Mouse (Mus musculus): Measurements from ENCODE around the gene Qpct. TPM values are rescaled to one million over a fixed set of nuclear protein-coding genes. Genes with fewer than 3 reads are reported as not detected.
"Not testable (repeated sequence)": the region's sequence is repeated elsewhere in the genome, so short reads cannot be mapped to it uniquely, and the experiment has no call there.

The Qpct gene
- polyA plus RNA-seq, 1 experiment from 2014 or later = 53.8 TPM

- DNase-seq (no peak), ATAC-seq (no peak)
- no peak overlapping the region for H3K4me3 ChIP-seq (ENCODE audit: low read depth, low read length)
- H3K9ac ChIP-seq (replicated peaks) = no peak overlapping the region
- no peak overlapping the region for H3K4me2 ChIP-seq (ENCODE audit: low read depth, low read length)
- H3K27ac ChIP-seq (ENCODE audit: low read depth) = no peak overlapping the region
- H3K4me1 ChIP-seq (ENCODE audit: insufficient read depth) = no peaks in the 10 kb centered on the region
- 65% methylated on average over 6 of the region's 6 CpGs for WGBS (ENCODE audit: insufficient replicate concordance)
- H3K27me3 ChIP-seq (ENCODE audit: insufficient read depth, low read length) = no peaks in the 10 kb centered on the region
- no peaks in the 10 kb centered on the region for H3K9me3 ChIP-seq (ENCODE audit: low read length)
- TF ChIP-seq CTCF (IDR thresholded peaks at IDR 0.05; ENCODE audit: low read depth) (no peak), EP300 (IDR thresholded peaks at IDR 0.05; ENCODE audit: low read depth) (no peak)
- no peaks in the 10 kb centered on the region for H3K36me3 ChIP-seq (replicated peaks; ENCODE audit: insufficient read depth, low read length)
Measured at GRCm38 (mm10) chr17:79108238-79108637, 56.5 kb downstream of the Qpct start.

GRCm38 (mm10) chr17:79109576-79109975, 57.9 kb downstream of the Qpct start:
- no peak for ATAC-seq
- H3K4me1 ChIP-seq (ENCODE audit: insufficient read depth) = no peaks in the 10 kb centered on the region
- H3K4me3 ChIP-seq (ENCODE audit: low read depth, low read length) = no peak overlapping the region
- no peak overlapping the region for H3K27ac ChIP-seq (ENCODE audit: low read depth)
- H3K9ac ChIP-seq (replicated peaks) = no peak overlapping the region
- no peaks in the 10 kb centered on the region for H3K9me3 ChIP-seq (ENCODE audit: low read length)
- H3K4me2 ChIP-seq (ENCODE audit: low read depth, low read length) = no peak overlapping the region
- WGBS (ENCODE audit: insufficient replicate concordance) = 76% methylated on average over 9 of the region's 9 CpGs
- TF ChIP-seq CTCF (IDR thresholded peaks at IDR 0.05; ENCODE audit: low read depth) (no peak), EP300 (IDR thresholded peaks at IDR 0.05; ENCODE audit: low read depth) (no peak)
- no peaks in the 10 kb centered on the region for H3K27me3 ChIP-seq (ENCODE audit: insufficient read depth, low read length)
- H3K36me3 ChIP-seq (replicated peaks; ENCODE audit: insufficient read depth, low read length) = no peaks in the 10 kb centered on the region
- DNase-seq = no peak

- Histone ChIP-seq H3K4me3 (ENCODE audit: low read depth, low read length) (no peak overlapping the region), H3K27ac (ENCODE audit: low read depth) (no peak overlapping the region), H3K27me3 (ENCODE audit: insufficient read depth, low read length) (no peaks in the 10 kb centered on the region), H3K9ac (replicated peaks) (no peak overlapping the region), H3K4me1 (ENCODE audit: insufficient read depth) (no peaks in the 10 kb centered on the region), H3K4me2 (ENCODE audit: low read depth, low read length) (no peak overlapping the region), H3K36me3 (replicated peaks; ENCODE audit: insufficient read depth, low read length) (no peaks in the 10 kb centered on the region), H3K9me3 (ENCODE audit: low read length) (no peaks in the 10 kb centered on the region)
- ATAC-seq (no peak), DNase-seq (peak; percentile 27)
- TF ChIP-seq EP300 (IDR thresholded peaks at IDR 0.05; ENCODE audit: low read depth) = no peak
- TF ChIP-seq CTCF (IDR thresholded peaks at IDR 0.05; ENCODE audit: low read depth) = peak; percentile 83
- WGBS (ENCODE audit: insufficient replicate concordance) = 23% methylated on average over 5 of the region's 5 CpGs
Measured at GRCm38 (mm10) chr17:79110936-79111348, 59.2 kb downstream of the Qpct start.

GRCm38 (mm10) chr17:79115248-79115647, 63.5 kb downstream of the Qpct start:
- 0 out of 2 replicates have a peak, but pooled peaks have one; percentile 16 for TF ChIP-seq CTCF (IDR thresholded peaks at IDR 0.05; ENCODE audit: low read depth)
- ATAC-seq; H3K27ac ChIP-seq (ENCODE audit: low read depth): not testable (repeated sequence)

GRCm38 (mm10) chr17:79119066-79119465, 67.4 kb downstream of the Qpct start:
- no peak for DNase-seq
- Histone ChIP-seq H3K4me1 (ENCODE audit: insufficient read depth) (no peaks in the 10 kb centered on the region), H3K36me3 (replicated peaks; ENCODE audit: insufficient read depth, low read length) (no peaks in the 10 kb centered on the region), H3K4me2 (ENCODE audit: low read depth, low read length) (no peak overlapping the region), H3K27me3 (ENCODE audit: insufficient read depth, low read length) (no peaks in the 10 kb centered on the region), H3K9ac (replicated peaks) (no peak overlapping the region), H3K9me3 (ENCODE audit: low read length) (no peaks in the 10 kb centered on the region), H3K27ac (ENCODE audit: low read depth) (no peak overlapping the region), H3K4me3 (ENCODE audit: low read depth, low read length) (no peak overlapping the region)
- no peak for ATAC-seq
- TF ChIP-seq EP300 (IDR thresholded peaks at IDR 0.05; ENCODE audit: low read depth) = no peak
- no peak for TF ChIP-seq CTCF (IDR thresholded peaks at IDR 0.05; ENCODE audit: low read depth)
- 67% methylated on average over 1 of the region's 1 CpGs for WGBS (ENCODE audit: insufficient replicate concordance)

More at GRCm38 (mm10) chr17:79115248-79115647, 63.5 kb downstream of the Qpct start:
- H3K27me3 ChIP-seq (ENCODE audit: insufficient read depth, low read length); H3K9me3 ChIP-seq (ENCODE audit: low read length); H3K4me3 ChIP-seq (ENCODE audit: low read depth, low read length); DNase-seq; H3K4me2 ChIP-seq (ENCODE audit: low read depth, low read length); H3K36me3 ChIP-seq (replicated peaks; ENCODE audit: insufficient read depth, low read length); H3K4me1 ChIP-seq (ENCODE audit: insufficient read depth); H3K9ac ChIP-seq (replicated peaks): not testable (repeated sequence)
- WGBS (ENCODE audit: insufficient replicate concordance) = 40% methylated on average over 9 of the region's 9 CpGs

- 76% methylated on average over 3 of the region's 3 CpGs for WGBS (ENCODE audit: insufficient replicate concordance)
- H3K9me3 ChIP-seq (ENCODE audit: low read length) = no peaks in the 10 kb centered on the region
- no peak overlapping the region for H3K4me2 ChIP-seq (ENCODE audit: low read depth, low read length)
- H3K27ac ChIP-seq (ENCODE audit: low read depth) = no peak overlapping the region
- H3K9ac ChIP-seq (replicated peaks) = no peak overlapping the region
- H3K36me3 ChIP-seq (replicated peaks; ENCODE audit: insufficient read depth, low read length) = no peaks in the 10 kb centered on the region
- TF ChIP-seq CTCF (IDR thresholded peaks at IDR 0.05; ENCODE audit: low read depth) (no peak), EP300 (IDR thresholded peaks at IDR 0.05; ENCODE audit: low read depth) (no peak)
- DNase-seq (no peak), ATAC-seq (no peak)
- no peak overlapping the region for H3K4me3 ChIP-seq (ENCODE audit: low read depth, low read length)
- H3K4me1 ChIP-seq (ENCODE audit: insufficient read depth) = no peaks in the 10 kb centered on the region
- H3K27me3 ChIP-seq (ENCODE audit: insufficient read depth, low read length) = no peaks in the 10 kb centered on the region
Measured at GRCm38 (mm10) chr17:79120269-79120668, 68.6 kb downstream of the Qpct start.

GRCm38 (mm10) chr17:79133740-79134139, 82.0 kb downstream of the Qpct start:
- ATAC-seq (no peak), DNase-seq (no peak)
- H3K9me3 ChIP-seq (ENCODE audit: low read length) = no peaks in the 10 kb centered on the region
- no peak overlapping the region for H3K27ac ChIP-seq (ENCODE audit: low read depth)
- no peak overlapping the region for H3K4me3 ChIP-seq (ENCODE audit: low read depth, low read length)
- no peaks in the 10 kb centered on the region for H3K27me3 ChIP-seq (ENCODE audit: insufficient read depth, low read length)
- H3K9ac ChIP-seq (replicated peaks) = no peak overlapping the region
- WGBS (ENCODE audit: insufficient replicate concordance) = 56% methylated on average over 8 of the region's 8 CpGs
- no peaks in the 10 kb centered on the region for H3K36me3 ChIP-seq (replicated peaks; ENCODE audit: insufficient read depth, low read length)
- H3K4me1 ChIP-seq (ENCODE audit: insufficient read depth) = no peaks in the 10 kb centered on the region
- TF ChIP-seq CTCF (IDR thresholded peaks at IDR 0.05; ENCODE audit: low read depth) (no peak), EP300 (IDR thresholded peaks at IDR 0.05; ENCODE audit: low read depth) (no peak)
- H3K4me2 ChIP-seq (ENCODE audit: low read depth, low read length) = no peak overlapping the region
